Mouse (Mus musculus): ENCODE measurements around the gene Olah.

- TF ChIP-seq POLR2A (IDR thresholded peaks at IDR 0.05; ENCODE audit: extremely low read depth, insufficient read depth, low read length) = no peak
- no peak for TF ChIP-seq CTCF (IDR thresholded peaks at IDR 0.05; ENCODE audit: extremely low read depth, insufficient read depth, low read length)
These were observed 65.8 kb downstream of the Olah start for GRCm38 (mm10) chr2:3331071-3331703.

Data from cortical plate, adult 2 months (tissue).